Mouse (Mus musculus) ES-E14 (cell line): ENCODE measurements at regions not wholly inside any gene's neighbourhood (a gene's known extent, or its start where the extent isn't known, plus 50 kb on each side); places are given as distances from the start of the nearest gene placed in this dataset.

Experiments used
- CHD2 ChIP-seq: IDR thresholded peaks from 2 replicates; pipeline ENCODE4 v1.6.1; 2014; ENCODE audit warnings: mild to moderate bottlenecking, low read depth, low read length, inconsistent platforms
- HCFC1 ChIP-seq: IDR thresholded peaks from 2 replicates; pipeline ENCODE4 v1.6.1; 2012; ENCODE audit warnings: low read length, inconsistent platforms, borderline replicate concordance; ENCODE audit not compliant: insufficient read depth
- MAFK ChIP-seq: IDR thresholded peaks from 2 replicates; pipeline ENCODE4 v1.6.1; 2014; ENCODE audit warnings: mild to moderate bottlenecking, low read depth, low read length, inconsistent platforms; ENCODE audit not compliant: insufficient read depth
- ZC3H11A ChIP-seq: IDR thresholded peaks from 2 replicates; pipeline ENCODE4 v1.6.1; 2012; ENCODE audit warnings: low read depth, mild to moderate bottlenecking, inconsistent platforms, low read length, borderline replicate concordance

DNA sequence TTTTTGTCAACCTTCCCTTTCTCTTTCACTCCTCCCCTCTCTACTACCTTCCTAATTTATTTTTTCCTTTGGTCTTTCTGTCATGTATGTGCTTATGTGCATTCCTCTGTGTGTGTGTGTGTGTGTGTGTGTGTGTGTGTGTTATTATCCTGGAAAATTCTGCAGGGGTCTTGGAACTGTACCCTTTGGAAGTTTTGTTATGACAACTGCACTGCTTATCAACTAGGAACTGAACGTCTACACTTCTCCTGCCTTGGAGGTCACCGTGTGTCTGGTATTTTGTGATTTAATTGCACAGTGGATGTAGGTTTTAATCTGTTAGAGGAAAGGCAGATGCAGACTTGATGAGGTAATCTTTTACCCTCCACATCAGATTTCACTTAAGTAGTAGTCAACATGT, 836.8 kb upstream of the Adgrl2 start:
- TF ChIP-seq CHD2, result no peak
- no peak for TF ChIP-seq MAFK
- no peak for TF ChIP-seq ZC3H11A
- TF ChIP-seq HCFC1, result no peak
